Mouse (Mus musculus) midbrain, embryonic 14.5 days (tissue): ENCODE data around the gene Vmn2r88. TPM values are rescaled to one million over a fixed set of nuclear protein-coding genes. Genes with fewer than 3 reads are reported as not detected.
"Not testable (repeated sequence)": the region's sequence is repeated elsewhere in the genome, so short reads cannot be mapped to it uniquely, and the experiment has no call there.

Experiments used
- ATAC-seq: fragments of 200-750 bp; cut with Nextera tagmentation; 2 replicates; pipeline ENCODE4 v1.8.0; 2017; ENCODE audit warnings: moderate number of reproducible peaks, moderate library complexity; ENCODE audit not compliant: low FRiP score, low TSS enrichment
- DNase-seq: peaks from one replicate; pipeline ENCODE4 v3.0.0-alpha.2; 2015
- H3K27ac ChIP-seq: fragments of 300-500 bp; sonication (generic); replicated peaks from 2 replicates; pipeline ENCODE4 v1.5.1; 2014; ENCODE audit warnings: mild to moderate bottlenecking, low read depth, low read length, moderate library complexity
- H3K27me3 ChIP-seq: fragments of 300-500 bp; sonication (generic); 2 replicates; pipeline ENCODE4 v1.6.1; 2014; ENCODE audit warnings: low read length, control low read depth, mixed read lengths; ENCODE audit not compliant: control insufficient read depth, insufficient read depth
- H3K36me3 ChIP-seq: fragments of 300-500 bp; sonication (generic); 2 replicates; pipeline ENCODE4 v1.6.1; 2014; ENCODE audit warnings: low read length, control low read depth; ENCODE audit not compliant: control insufficient read depth, insufficient read depth
- H3K4me1 ChIP-seq: fragments of 300-500 bp; sonication (generic); 2 replicates; pipeline ENCODE4 v1.6.1; 2014; ENCODE audit warnings: mild to moderate bottlenecking, antibody characterized with exemption, low read length, control low read depth; ENCODE audit not compliant: control insufficient read depth, insufficient read depth
- H3K4me2 ChIP-seq: fragments of 300-500 bp; sonication (generic); 2 replicates; pipeline ENCODE4 v1.6.1; 2014; ENCODE audit warnings: mild to moderate bottlenecking, low read length, moderate library complexity
- H3K4me3 ChIP-seq: fragments of 300-500 bp; sonication (generic); replicated peaks from 2 replicates; pipeline ENCODE4 v1.5.1; 2014; ENCODE audit warnings: low read depth, low read length
- H3K9ac ChIP-seq: fragments of 300-500 bp; sonication (generic); replicated peaks from 2 replicates; pipeline ENCODE4 v1.6.1; 2014; ENCODE audit warnings: mild to moderate bottlenecking, low read length, moderate library complexity
- H3K9me3 ChIP-seq: fragments of 300-500 bp; sonication (generic); 2 replicates; pipeline ENCODE4 v1.6.1; 2016; ENCODE audit warnings: low read length, control low read depth, mixed read lengths; ENCODE audit not compliant: control insufficient read depth
- WGBS: fragments of 180-500 bp; shearing (Covaris S2); extraction: QIAGEN DNeasy Blood & Tissue Kit; methylation state at CpG from one replicate; pipeline ENCODE4 v1.1.7; 2014; 5-methylcytosine and 5-hydroxymethylcytosine counted together
- polyA plus RNA-seq: library from polyadenylated mRNA; unstranded; fragments of >200 nt; fragmentation: Nextera tagmentation; extraction: Ambion mirVana; gene quantifications from 2 replicates; pipeline ENCODE4 v1.2.1, GENCODE M21; 2014

The Vmn2r88 gene
- polyA plus RNA-seq, result not detected in 2 replicates

DNA sequence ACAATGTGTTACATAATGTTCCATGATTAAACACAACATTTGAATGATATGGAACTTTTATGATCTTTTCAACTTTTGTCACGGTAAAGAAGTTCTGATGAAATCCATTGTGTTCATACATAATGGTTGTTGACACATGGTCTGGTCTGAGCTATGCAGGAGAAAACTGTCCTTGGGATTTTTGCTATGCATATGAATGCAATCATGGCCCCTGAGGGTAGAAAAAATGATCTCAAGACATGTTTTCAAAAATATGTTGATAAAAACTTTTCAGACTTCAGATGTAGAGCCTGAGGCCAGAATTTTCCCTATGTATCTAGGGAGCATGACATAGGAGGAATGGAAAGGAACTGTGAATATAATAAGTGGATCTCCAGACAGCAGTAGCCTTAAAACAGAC lies at the start of gene Vmn2r88:
TSS of gene Vmn2r88 (plus strand) at position 301 of the 400 bp plus-strand sequence.
- WGBS, result 88% methylated on average over 1 of the region's 1 CpGs
- ATAC-seq, result no peak
- H3K27ac ChIP-seq, result no peak within 1 kb of the TSS

GRCm38 (mm10) chr14:51361456-51361855 lies 49.2 kb upstream of the Vmn2r88 start, which contains the start of gene Gm7247:
Gene Gm7247 (plus strand): TSS chr14:51361756.
- no peak for DNase-seq
- H3K4me1 ChIP-seq, result no peaks in the 10 kb centered on the region
- H3K9me3 ChIP-seq, result no peaks in the 10 kb centered on the region
- H3K27me3 ChIP-seq, result no peaks in the 10 kb centered on the region
- H3K36me3 ChIP-seq, result no peaks in the 10 kb centered on the region
- no peak within 1 kb of the TSS for H3K27ac ChIP-seq
- ATAC-seq, result no peak
- WGBS, result 89% methylated on average over 1 of the region's 1 CpGs
- no peak within 1 kb of the TSS for H3K4me3 ChIP-seq
- H3K9ac ChIP-seq, result no peak within 1 kb of the TSS
- no peak within 1 kb of the TSS for H3K4me2 ChIP-seq

More for the DNA sequence above, at the start of gene Vmn2r88:
- Histone ChIP-seq H3K4me3 (no peak within 1 kb of the TSS), H3K9me3 (no peaks in the 10 kb centered on the region), H3K9ac (no peak within 1 kb of the TSS), H3K4me2 (no peak within 1 kb of the TSS), H3K36me3 (no peaks in the 10 kb centered on the region), H3K4me1 (no peaks in the 10 kb centered on the region), H3K27me3 (no peaks in the 10 kb centered on the region)
- DNase-seq, result no peak

DNA sequence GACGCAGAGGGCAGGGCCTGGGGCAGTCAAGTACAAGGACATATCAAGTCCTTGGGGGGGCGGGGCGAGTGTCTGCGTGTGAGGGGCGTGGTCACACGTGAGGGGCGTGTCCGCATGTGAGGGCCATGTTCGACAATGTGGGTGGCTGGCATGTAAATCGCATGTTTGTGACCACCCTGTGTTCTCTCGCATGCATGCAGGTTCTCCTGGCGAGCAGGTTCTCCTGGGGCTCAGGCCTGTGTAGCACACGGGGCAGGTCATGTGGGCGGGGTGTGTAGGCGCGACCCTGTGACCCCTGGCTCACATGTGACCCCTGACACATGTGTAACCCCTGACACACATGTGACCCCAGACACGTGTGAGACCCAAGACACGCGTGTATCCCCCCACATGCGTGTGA lies 27.8 kb upstream of the Vmn2r88 start:
- Histone ChIP-seq H3K9ac (no peak overlapping the region), H3K36me3 (no peaks in the 10 kb centered on the region), H3K4me3 (no peak overlapping the region), H3K9me3 (0 out of 2 replicates have a peak, but pooled peaks cover 9% of the 10 kb centered on the region), H3K4me2 (no peak overlapping the region), H3K4me1 (no peaks in the 10 kb centered on the region), H3K27me3 (no peaks in the 10 kb centered on the region), H3K27ac (no peak overlapping the region)
- DNase-seq (no peak), ATAC-seq (no peak)
- WGBS, result 94% methylated on average over 20 of the region's 20 CpGs

DNA sequence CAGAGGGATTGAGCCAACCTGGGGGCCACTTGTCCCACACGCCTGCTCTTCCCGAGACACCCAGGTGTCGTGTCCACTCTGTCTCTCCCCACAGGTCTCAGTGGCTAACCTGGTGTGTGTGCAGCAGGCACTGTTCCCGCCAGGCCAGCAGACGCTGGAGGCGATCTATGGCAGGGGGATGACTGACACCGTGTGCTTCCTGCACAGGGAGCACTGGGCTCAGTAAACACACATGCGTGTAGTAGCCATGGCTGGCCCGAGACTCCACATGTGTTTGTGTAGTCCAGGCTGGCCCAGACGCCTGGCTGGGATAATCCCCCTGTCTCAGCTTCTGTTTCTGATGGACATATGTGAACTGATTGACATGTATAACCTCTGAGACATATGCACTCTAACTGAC lies 26.3 kb upstream of the Vmn2r88 start:
- no peaks in the 10 kb centered on the region for H3K27me3 ChIP-seq
- H3K4me3 ChIP-seq, result no peak overlapping the region
- DNase-seq (peak; percentile 38), ATAC-seq (0 out of 2 replicates have a peak, but pooled peaks have one; percentile 7)
- no peak overlapping the region for H3K27ac ChIP-seq
- H3K9ac ChIP-seq, result no peak overlapping the region
- 96% methylated on average over 10 of the region's 10 CpGs for WGBS
- 0 out of 2 replicates have a peak, but pooled peaks cover 9% of the 10 kb centered on the region for H3K9me3 ChIP-seq
- H3K4me2 ChIP-seq, result no peak overlapping the region
- H3K36me3 ChIP-seq, result no peaks in the 10 kb centered on the region
- no peaks in the 10 kb centered on the region for H3K4me1 ChIP-seq

- Histone ChIP-seq H3K4me1 (no peaks in the 10 kb centered on the region), H3K9ac (no peak overlapping the region), H3K4me3 (no peak overlapping the region), H3K4me2 (no peak overlapping the region), H3K27me3 (no peaks in the 10 kb centered on the region), H3K9me3 (0 out of 2 replicates have a peak, but pooled peaks cover 9% of the 10 kb centered on the region), H3K36me3 (no peaks in the 10 kb centered on the region), H3K27ac (no peak overlapping the region)
- DNase-seq, result peak; percentile 65
- peak; percentile 82 for ATAC-seq
- 66% methylated on average over 4 of the region's 4 CpGs for WGBS
Observed at GRCm38 (mm10) chr14:51385741-51386140, 24.9 kb upstream of the Vmn2r88 start.

GRCm38 (mm10) chr14:51387768-51388167 lies 22.9 kb upstream of the Vmn2r88 start:
- Histone ChIP-seq H3K27ac (no peak overlapping the region), H3K4me1 (no peaks in the 10 kb centered on the region), H3K36me3 (no peaks in the 10 kb centered on the region), H3K4me3 (no peak overlapping the region), H3K27me3 (no peaks in the 10 kb centered on the region), H3K9ac (no peak overlapping the region), H3K4me2 (no peak overlapping the region), H3K9me3 (0 out of 2 replicates have a peak, but pooled peaks cover 8% of the 10 kb centered on the region)
- ATAC-seq (no peak), DNase-seq (peak; percentile 8)
- WGBS, result 97% methylated on average over 8 of the region's 8 CpGs

DNA sequence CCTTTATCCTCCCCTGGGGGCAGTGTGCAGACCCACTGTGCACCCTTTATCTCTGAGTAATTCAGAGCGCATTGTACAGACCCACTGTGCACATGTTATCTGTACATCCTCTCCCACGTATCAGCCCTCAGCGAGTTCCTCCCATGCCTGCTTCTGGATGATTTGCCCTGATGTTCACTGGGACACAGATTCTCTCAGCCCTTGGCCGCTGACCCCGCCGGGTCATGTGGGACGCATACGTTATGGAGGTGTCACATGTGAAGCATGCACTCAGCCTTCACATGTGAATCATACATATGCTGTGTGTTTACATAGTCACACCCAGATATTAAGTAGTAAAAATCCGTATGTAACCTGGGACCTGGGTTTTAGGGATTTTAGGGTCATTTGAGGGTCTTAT lies 22.4 kb upstream of the Vmn2r88 start:
- DNase-seq, result peak; percentile 15

DNA sequence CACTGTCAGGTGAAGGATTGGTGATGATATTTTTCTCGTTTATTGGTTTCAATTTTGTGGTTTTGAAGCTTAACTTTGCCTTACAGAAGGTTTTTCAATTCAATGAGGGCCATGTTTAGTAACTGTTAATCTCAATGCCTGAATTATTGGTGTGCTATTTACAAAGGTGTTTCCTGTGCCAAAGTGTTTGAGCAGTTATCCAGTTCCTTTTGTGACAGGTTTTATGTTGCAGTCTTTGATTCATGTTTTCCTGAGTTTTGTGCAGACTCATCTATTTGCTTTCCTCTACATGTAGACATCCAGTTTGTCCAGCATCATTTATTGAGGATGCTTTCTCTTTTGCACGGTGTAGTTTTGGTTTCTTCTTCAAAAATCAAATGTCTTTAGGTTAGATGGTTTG lies 13.3 kb downstream of the Vmn2r88 start:
- H3K36me3 ChIP-seq, result no peaks in the 10 kb centered on the region
- no peaks in the 10 kb centered on the region for H3K4me1 ChIP-seq
- 66% methylated on average over 2 of the region's 2 CpGs for WGBS
- no peak overlapping the region for H3K4me2 ChIP-seq
- no peak overlapping the region for H3K4me3 ChIP-seq
- DNase-seq, result no peak
- no peak for ATAC-seq
- no peaks in the 10 kb centered on the region for H3K9me3 ChIP-seq
- no peak overlapping the region for H3K27ac ChIP-seq
- H3K9ac ChIP-seq, result no peak overlapping the region
- H3K27me3 ChIP-seq, result no peaks in the 10 kb centered on the region

More for the DNA sequence above, 22.4 kb upstream of the Vmn2r88 start:
- Histone ChIP-seq H3K27ac (no peak overlapping the region), H3K27me3 (no peaks in the 10 kb centered on the region), H3K4me2 (no peak overlapping the region), H3K9me3 (0 out of 2 replicates have a peak, but pooled peaks cover 3% of the 10 kb centered on the region), H3K4me3 (no peak overlapping the region), H3K36me3 (no peaks in the 10 kb centered on the region), H3K9ac (no peak overlapping the region), H3K4me1 (no peaks in the 10 kb centered on the region)
- ATAC-seq, result no peak
- 96% methylated on average over 9 of the region's 9 CpGs for WGBS

- H3K27me3 ChIP-seq, H3K4me3 ChIP-seq, H3K36me3 ChIP-seq, H3K4me1 ChIP-seq, H3K27ac ChIP-seq, H3K9me3 ChIP-seq, DNase-seq, H3K4me2 ChIP-seq, ATAC-seq, H3K9ac ChIP-seq: not testable (repeated sequence)
Observed at GRCm38 (mm10) chr14:51430138-51430537, 19.5 kb downstream of the Vmn2r88 start.
